Mouse (Mus musculus): ENCODE measurements around the gene M1ap. TPM values are rescaled to one million over a fixed set of nuclear protein-coding genes. Genes with fewer than 3 reads are reported as not detected.

The M1ap gene
- total RNA-seq, 2 experiments from 2014 or later: 0.88 TPM; not detected in 1

DNA sequence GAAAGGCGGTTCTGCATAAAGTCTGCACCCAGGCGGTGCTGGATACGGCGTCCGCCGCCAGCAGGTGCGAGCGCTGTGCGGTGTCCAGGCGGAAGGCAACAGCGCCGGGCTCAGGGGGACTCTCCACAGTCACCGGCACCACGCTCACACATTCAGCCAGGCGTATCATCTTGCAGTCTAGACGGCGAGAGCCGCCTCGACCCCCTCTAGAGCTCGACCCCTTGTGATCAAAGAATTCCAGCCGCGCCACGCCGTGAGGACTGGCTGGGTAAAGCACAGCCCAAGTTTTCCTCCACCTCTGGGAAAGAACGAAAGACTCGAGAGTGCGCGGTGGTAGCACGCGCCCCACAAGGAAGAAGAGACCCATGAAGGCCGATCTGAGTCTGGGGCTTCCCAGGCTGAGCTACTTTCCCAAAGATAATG lies 86.1 kb downstream of the M1ap start:
- DNase-seq (ENCODE audit: low spot score in 2 of 2): peak in 1 of 2 experiments; percentile 51

DNA sequence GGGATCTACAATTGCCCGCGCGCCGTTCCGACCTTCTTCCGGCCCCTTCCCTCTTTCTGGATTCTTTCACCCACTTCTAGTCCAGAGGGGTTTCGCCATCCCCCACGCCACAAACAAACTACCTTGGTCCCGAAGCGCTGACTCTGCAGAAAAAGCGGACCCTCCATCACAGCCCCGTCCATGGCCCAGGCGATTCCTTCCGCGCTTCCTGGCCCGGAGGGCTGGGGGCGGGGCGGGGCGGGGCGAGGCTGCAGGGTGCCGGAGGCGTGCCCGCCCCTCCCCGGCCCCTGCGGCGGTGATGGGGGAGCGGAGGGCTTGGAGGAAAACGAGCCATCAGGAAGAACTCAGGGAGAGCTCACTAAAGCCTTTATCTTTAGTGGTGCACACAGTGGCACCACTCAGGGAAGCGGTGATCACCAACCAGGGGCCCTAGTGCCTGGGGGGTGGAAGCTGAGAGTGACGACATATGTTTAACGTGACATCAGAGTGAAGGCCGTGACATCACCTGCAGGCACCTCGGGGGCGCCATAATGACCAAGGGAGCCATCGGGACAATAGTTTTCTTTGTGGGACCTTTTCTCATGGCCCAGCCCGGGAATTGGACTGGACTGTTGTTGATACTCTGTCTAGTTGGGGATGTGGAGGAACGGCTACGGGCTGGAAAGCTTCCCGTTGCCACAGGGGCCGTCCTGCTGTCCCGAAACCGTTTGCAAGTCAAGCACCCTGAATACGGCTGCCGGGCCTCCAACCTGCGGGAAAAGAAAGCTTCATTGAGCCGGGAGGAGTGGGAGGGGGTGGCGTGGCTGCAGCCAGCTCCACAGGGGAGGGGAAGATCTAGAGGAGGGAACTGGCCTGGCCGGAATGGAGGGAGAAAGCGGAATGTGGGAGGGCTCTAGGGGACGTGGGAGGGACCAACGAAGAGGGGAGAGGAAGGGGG lies 86.8 kb downstream of the M1ap start, which contains the start of the genes Dok1 and Loxl3:
Gene Dok1 (minus strand): TSS at position 223 of the 937 bp plus-strand sequence.
Gene Loxl3 (plus strand): TSS at position 925 of the 937 bp plus-strand sequence.
- peak; percentile 63 to 80 for DNase-seq (ENCODE audit: low spot score in 2 of 2)

DNA sequence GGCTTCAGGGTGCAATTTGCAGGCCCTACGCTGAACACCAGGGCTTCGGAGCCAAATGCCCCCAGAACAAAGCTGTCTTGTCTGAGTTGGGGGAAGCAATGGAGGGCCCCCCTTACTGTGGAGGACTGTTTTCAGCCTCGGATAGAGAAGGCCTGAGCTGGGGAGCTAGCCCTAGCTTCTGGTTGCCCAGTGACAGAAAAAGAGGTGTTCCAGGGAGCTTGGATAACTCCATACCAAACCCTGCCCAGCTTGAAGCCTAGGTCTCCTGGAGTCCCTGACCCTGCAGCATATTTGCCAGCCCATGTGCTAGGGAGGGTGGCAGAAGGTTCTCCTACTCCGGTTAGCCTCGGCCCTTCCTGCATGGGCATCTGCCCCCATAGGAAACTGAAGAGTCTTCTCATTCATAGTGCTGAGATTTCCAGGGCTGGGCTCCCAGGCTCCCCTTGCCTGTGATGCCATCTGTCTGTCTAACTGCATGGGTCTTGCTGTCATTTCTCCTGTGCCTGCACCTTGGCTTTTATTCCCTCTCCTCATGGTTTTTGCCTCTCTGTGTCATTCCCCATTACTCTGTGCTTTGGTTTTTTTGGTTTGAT lies 87.9 kb downstream of the M1ap start:
- no peak for DNase-seq (ENCODE audit: low spot score in 2 of 2)

DNA sequence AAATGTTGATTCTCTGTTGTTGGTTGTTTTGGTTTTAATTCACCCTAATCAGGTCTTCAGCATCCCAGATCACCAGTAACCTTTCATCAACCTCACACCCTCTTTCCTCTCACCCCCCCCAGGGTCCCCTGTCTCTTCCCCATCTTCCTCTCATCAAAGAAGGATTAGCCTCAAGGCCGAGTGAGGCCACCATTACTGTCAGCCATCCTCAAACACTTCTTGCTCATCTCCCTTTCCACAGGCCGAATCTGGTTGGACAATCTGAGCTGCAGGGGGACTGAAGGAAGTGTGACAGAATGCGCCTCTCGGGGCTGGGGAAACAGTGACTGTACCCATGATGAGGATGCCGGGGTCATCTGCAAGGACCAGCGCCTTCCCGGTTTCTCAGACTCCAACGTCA lies 90.5 kb downstream of the M1ap start:
- DNase-seq (ENCODE audit: low spot score in 2 of 2): no peak

DNA sequence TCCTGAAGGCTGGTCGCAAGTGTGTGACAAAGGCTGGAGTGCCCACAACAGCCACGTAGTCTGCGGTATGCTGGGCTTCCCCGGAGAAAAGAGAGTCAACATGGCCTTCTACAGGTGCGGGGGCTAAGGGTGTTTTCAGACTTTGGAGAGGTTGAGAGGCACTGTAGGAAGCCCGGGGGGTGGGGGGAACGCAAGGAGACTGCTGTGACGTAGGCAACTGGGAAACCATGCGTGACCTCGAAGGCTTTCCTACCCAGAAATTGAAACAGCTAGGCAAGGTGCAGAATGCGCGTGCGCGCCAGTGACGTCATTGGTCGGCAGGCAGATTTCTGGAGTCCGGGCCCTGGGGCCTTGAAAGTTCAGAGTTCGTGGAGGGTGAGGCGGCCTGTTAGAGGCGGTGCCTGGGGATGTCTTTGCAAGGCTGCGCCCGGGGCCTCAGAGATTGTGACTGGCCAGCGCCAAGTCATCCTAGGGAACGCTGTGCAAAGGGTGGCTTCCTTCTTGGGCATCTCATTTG lies 91.9 kb downstream of the M1ap start:
- DNase-seq (ENCODE audit: low spot score in 2 of 2): peak; percentile 72 to 86

DNA sequence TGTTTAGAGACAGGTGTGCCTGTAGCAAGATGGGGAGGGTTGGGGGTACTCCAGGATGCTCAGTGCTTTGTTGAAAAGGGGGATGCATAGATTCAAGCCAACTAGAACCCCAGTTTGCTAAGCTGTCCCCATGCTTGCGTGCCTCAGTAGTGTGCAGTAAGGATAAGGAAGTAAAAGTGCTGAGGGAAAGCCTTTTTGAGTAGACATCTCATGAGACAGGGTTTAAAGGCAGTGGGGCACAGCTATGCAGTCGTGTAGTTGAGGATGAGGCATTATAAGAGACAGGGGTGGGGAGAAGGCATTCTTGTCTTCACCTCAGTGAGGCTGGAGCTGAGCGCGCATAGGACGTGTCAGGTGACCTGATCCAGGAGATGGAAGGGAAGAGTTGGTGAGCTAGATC lies 93.9 kb downstream of the M1ap start:
- DNase-seq (ENCODE audit: low spot score in 2 of 2): no peak

DNA sequence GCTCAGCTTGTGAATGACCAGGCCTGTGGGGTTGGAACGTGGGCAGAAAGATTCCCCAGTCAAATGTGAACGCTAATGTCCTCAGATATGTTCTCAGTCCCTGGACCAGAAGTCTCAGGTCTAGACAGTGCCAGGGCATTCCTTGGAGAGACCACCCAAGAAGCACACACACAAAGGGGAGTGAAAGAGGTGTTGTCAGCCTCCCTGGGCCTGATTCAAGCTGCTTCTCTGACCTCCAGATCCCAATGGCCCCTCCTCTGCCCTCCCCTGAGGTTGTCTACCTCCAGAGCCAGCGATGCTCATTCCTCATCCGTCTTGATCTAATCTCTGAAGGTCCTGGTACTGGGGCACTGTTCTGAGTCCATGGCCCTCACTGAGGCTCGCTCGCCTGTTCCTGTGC lies 96.9 kb downstream of the M1ap start:
- DNase-seq (ENCODE audit: low spot score in 2 of 2): no peak

DNA sequence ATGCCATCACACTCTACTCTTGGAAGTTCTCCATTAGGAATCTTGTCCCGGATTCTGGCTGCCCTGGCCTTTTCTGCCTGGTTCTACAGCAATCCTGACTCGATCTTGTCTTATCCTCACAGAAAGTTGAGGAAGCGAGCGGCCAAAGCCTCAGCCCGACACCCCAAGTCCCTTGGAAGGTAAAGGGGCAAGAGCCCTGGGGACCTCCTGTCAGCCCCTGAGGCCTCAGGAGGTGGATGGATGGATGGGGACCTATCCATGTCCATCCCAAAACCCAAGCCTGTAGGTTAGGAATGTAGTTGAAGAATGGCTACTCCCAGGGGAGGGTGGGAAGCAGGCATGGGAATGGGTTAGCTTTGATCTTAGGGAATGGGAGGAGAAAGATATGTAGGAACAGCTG lies 97.3 kb downstream of the M1ap start:
- DNase-seq (ENCODE audit: low spot score in 2 of 2): no peak

DNA sequence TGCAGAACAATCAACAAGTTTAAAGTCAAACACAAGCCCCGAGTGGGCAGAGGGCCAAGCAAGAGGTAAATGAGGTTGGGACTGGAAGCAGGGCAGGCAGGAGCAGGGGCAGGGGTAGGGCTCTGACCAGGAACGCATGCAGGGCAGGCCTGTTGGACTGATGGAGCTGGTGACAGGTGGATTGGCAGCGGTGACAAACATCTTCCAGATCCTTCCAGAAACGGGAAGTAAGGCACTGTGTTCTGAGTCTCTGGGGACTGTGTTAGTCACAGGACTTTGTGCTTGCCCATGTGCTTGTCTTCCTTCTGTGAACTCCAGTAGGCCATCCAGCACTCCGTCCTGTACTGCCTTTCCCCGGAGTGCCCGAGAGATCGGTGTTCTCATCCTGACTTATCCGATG lies 98.0 kb downstream of the M1ap start:
- DNase-seq (ENCODE audit: low spot score in 2 of 2): no peak

DNA sequence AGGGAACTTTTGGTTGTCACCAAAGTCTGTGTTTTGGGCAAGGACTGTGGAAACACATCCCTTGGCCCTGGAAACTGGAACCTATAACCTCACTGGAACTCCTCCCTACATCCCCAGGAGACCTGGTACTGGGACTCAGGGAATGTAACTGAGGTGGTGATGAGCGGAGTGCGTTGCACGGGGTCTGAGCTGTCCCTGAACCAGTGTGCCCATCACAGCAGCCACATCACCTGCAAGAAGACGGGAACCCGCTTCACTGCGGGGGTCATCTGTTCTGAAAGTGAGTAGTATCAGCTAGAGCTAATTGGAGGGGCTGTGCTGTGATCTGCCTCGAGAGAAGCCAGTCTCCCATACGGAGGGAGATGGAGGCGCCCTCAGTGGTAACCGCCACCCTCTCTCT lies 102.7 kb downstream of the M1ap start:
- no peak for DNase-seq (ENCODE audit: low spot score in 2 of 2)

DNA sequence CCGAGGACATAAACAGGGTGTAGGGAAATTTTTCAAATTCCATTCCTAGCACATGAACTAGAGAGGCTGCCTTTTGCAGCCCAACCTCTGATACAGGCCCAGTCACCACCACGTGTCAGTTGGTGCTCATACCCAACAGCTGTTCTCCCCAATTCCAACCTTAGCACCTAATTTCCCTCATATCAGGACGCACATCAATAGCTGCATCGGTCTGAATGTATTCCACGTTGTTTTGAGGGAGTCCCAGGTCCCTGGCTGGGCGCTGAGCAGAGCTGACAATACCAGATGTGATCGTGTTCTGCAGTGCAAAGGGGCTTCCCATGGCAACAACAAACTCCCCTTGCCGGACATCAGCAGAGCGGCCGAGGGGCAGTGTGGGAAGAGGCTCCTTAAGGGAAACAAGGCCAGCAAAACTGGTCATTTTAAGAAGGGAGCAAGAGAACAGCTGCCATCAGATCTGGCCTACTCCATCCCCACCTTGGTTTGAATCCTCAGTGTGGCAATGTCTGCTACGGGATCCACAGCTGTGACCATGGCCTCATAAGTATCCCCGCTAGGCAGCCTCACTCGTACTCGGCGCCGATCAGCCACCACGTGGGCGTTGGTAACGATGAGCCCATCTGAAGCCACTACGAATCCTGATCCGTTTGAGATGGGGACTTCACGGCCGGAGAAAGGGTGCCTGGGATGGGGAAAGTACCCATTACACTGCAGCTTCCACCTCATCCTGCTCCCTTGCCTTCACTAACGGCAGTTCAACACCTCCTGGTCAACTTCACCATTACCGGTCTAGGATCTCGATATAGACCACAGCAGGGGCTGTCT lies 106.6 kb downstream of the M1ap start:
- no peak for DNase-seq (ENCODE audit: low spot score in 2 of 2)

DNA sequence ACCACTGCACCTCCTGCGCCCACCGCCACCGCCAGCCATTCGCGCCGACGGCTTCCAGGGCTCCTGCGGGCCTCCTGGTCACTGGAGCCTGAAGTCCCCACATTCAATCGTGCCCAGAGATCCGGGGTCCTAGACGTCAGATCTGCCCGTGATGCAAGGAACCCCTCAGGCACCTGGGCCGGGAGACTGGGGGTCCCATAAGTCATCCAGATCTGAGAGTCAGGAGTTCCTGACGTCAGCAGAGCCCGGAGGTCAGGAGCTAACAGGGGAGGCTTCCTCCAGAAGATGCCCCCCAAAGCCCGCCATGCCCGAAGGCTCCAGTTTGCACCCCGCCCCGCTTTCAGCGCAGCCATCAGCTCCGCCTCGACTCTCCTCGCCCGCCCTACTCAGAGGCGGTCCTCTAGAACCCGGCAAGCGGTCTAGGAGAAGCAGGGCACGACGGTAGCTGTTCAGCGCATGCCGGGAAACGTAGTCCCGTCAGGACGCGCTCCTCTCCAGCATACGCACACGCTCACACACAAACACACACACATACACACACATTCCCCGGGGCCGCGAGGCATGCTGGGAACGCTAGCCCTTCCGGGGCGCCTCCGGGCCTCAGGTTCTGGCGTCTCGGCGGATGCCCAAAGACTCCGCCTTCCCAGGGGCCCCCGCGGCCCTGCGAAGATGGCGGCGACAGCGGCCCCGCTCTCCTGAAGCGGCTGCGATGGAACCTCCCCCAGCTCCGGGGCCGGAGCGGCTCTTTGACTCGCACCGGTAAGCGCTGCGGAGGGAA lies 107.6 kb downstream of the M1ap start, which contains the start of gene Aup1:
Gene Aup1 (plus strand): TSS at position 448 of the 778 bp plus-strand sequence.
- DNase-seq (ENCODE audit: low spot score in 2 of 2): peak; percentile 91 to 95

DNA sequence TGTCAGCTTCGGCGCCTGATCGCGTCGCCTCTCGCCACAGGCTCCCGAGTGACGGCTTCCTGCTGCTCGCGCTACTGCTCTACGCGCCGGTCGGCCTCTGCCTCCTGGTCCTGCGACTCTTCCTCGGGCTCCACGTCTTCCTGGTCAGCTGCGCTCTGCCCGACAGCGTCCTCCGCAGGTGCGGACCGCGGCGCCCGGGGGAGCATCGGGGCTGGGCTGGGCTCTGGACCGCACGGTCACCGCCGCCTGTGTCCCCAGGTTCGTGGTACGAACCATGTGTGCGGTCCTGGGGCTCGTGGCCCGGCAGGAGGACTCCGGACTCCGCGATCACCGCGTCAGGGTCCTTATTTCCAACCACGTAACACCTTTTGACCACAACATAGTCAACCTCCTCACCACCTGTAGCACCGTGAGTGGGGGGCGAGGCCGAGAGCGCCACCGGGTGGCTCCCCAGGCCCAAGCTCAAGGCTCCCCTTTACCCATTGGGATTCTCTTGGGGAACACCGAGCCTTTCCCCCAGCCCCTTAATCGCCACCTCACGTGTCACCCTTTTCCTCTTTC lies 108.2 kb downstream of the M1ap start, which contains the start of gene Htra2:
Gene Htra2 (minus strand): TSS at position 403 of the 561 bp plus-strand sequence.
- DNase-seq (ENCODE audit: low spot score in 2 of 2): no peak

DNA sequence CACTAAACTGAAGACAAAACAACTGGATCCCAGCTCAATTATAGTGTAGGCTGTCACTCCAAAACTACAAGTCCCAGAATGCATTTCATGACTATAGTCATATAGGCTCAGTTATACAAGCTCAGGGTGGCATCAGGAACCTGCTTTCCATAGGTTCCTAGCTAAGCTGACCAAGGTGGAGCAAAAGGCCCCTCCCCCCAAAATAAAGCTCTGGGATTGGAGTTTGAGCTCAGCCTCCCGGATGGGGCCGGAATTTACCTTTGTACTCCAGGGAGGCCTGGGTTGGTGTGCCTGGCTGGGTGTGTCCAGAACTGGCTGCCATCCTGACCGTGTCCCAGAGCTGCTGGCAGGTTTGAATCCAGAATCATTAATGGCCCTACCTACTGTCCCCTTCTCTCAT lies 111.1 kb downstream of the M1ap start, which contains the start of gene Dqx1:
Gene Dqx1 (plus strand): TSS at position 55 of the 400 bp plus-strand sequence.
- no peak for DNase-seq (ENCODE audit: low spot score in 2 of 2)

DNA sequence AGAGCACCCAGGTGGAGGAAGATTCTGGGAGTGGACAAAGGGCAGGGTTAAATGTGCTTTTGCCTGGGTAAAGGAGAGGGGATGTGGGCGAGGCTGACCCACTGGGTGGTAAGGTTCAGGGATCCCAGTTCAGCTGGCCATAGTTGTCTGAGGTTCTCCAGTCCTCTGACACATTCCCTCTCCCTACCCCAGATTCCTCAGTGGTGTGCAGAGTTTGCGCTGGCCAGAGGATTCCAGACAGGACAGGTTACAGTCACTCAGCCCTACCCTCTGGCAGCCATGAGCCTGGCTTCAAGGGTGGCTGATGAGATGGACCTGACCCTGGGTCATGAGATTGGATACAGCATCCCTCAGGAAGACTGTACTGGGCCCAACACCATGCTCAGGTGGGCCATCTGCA lies 112.0 kb downstream of the M1ap start:
- no peak for DNase-seq (ENCODE audit: low spot score in 2 of 2)

DNA sequence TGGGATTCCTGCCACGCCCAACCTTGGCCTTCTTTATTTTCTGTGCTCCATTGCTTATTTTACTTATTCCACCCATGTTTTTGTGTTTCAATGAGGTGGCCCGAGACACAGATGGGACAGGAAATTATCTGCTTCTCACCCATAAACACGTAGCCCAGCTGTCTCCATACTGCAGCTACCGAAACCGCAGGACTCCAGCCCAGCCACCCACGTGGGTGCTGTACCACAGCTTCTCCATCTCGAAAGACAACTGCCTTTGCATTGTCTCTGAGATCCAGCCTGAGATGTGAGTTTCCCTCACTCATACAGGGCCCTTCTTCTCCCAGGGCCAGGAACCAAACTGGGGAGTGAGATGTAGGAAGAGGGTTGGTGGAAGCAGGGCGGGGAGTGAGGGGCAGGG lies 119.3 kb downstream of the M1ap start:
- DNase-seq (ENCODE audit: low spot score in 2 of 2): no peak

DNA sequence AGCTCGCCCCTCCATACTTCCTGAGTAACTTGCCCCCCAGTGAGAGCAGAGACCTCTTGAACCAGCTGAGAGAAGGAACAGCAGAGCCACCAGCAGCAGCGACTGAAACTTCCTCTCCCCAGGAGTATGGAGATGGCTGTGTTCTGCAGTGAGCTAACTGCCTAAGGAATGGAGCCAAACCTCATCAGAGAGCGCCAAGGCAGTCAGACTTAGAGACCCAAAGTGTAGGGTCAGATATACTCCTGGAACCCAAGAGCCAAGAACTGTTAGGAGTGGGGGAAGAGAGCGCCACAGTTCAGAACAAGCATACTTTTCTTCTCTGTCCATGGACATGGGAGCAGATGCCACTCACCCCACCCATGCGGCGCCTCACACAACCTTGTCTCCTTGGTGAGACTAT lies 119.7 kb downstream of the M1ap start:
- DNase-seq (ENCODE audit: low spot score in 2 of 2): no peak

DNA sequence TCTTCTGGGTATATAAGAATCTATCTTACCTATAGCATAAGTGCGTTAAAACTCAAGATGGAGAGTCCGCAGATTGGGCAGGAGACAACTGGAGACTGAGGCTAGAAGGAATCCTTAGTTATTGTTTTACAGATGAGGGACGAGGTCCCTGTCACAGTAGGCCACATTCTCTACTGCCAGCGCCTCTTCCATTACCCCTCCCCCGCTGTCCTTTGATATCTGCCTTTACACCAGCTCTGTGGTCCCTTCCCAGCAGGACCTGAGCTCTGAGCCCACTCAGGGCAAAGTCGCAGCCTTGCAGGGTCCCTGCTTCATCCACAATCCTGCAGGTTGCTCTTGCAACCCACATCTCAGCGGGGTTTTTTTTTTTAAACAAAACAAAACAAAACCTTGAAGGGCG lies 121.5 kb downstream of the M1ap start:
- no peak for DNase-seq (ENCODE audit: low spot score in 2 of 2)

DNA sequence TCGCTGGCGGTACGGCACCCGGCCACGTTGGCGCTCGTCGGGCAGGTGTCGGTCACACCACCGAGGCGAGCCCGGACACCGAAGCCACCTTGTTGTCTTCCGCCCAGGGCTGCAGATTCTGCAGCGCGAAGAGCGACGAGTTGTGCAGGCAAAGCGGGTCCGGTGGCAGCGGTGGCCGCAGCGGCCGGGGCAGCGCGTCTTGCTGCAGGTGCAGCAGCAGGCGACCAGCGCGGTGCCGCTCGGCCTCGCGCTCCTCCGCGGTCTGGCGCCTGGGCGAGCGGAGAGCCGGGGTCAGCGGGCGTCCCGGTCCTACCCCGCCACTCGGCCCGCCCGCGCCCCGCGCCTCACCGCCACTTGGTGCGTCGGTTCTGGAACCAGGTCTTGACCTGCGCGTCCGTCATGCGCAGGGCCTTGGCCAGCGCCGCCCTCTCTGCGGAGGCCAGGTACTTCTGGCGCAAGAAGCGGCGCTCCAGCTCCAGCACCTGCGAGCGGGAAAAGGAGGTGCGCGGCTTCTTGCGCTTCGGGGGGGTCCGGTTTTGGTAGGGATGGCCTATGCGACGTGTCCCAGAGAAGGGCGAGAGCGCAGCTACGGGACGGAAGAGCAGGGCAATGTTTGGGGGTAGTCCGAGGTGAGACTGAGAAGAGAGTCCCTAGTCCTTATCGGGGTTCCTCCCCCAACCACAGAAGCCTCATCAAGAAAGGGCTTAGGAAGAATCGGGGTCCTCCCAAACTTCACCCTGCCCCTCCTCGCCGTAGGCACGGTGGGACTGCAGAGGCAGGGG lies 122.2 kb downstream of the M1ap start:
- peak in 1 of 2 experiments; percentile 18 for DNase-seq (ENCODE audit: low spot score in 2 of 2)
